Mouse (Mus musculus): Measurements from ENCODE around the gene Phf24. TPM values are rescaled to one million over a fixed set of nuclear protein-coding genes. Genes with fewer than 3 reads are reported as not detected.

Gene Phf24
- total RNA-seq, 2 experiments from 2014 or later: 8.0 to 9.5 TPM

DNA sequence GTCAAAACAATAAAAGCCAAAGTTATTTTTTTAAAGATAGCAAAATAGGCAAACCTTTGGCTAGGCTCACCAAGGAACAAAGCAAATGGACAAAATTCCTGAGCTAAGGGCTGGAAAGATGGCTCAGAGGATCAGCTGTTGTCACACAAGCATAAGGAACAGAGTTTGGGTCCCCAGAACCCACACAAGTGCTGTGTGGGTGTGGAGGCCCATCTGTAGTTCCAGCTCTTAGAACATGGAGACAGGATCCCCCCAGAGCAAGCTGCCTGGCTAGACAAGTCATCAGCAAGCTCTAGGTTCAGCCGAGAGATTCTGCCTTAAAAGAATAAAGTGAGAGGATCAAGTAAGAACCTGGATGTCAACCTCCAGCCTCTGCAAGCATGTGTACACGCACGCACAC lies 11.9 kb upstream of the Phf24 start:
- DNase-seq: no peak

DNA sequence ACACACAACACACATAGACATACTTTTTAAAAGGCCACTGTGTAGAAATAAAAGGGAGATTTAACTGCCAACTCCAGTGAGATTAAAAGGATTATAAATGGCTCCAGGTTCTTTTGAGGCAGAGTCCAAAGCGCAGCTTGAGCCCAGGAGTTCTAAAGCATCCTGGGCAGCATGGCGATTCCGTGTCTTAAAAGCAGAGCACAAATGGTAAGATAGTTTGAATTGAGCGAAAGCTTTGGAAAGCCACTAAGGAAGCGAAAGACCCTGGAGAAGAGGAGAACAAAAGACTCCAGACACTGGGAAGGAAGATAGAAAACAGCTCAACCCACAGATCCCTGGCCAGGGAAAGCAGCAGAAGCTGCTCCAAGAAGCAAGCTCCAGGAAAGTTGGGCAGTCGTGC lies 11.5 kb upstream of the Phf24 start:
- intact Hi-C loops (cut with DNase I): no loop called here
- DNase-seq: no peak

More for the DNA sequence above, 11.9 kb upstream of the Phf24 start:
- intact Hi-C loops (cut with DNase I): no loop called here

DNA sequence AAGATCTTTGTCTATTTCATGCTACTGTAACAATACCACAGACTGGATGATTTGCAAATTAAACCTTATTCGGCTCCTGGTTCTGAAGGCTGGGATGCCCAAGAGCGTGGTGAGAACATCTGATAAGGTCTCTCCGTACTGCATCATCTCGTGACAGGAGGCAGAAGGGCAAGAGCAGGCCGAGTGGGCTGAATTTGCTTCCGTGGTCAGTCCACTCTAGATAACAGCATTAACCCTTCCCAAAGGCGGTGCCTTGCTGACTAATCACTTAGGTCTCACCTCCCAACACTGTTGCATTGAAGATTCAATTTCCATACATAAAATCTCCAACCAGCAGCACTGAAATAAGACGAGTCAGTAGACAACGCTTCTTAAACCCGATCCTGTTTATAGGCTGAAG lies 3.1 kb upstream of the Phf24 start:
- intact Hi-C loops (cut with DNase I): no loop called here
- no peak for DNase-seq

DNA sequence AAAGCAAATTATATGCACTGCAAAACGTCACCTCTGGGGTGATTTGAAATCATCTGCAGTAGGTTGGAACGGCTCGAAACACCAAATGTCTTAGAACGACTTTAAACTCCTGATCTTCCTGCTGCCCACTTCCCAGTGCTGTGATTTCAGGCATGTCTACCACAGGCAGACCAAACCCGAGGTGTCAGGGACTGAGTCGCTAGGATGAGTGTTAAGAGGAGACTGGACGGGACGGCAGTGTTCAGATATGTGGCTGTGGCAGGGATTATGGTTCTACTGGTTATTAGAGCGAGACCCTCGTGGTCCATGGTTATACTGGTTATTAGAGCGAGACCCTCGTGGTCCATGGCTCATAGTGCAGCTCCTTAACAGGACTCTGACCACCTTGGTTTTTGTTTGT lies 1.1 kb upstream of the Phf24 start:
- intact Hi-C loops (cut with DNase I): no loop called here
- DNase-seq: no peak

DNA sequence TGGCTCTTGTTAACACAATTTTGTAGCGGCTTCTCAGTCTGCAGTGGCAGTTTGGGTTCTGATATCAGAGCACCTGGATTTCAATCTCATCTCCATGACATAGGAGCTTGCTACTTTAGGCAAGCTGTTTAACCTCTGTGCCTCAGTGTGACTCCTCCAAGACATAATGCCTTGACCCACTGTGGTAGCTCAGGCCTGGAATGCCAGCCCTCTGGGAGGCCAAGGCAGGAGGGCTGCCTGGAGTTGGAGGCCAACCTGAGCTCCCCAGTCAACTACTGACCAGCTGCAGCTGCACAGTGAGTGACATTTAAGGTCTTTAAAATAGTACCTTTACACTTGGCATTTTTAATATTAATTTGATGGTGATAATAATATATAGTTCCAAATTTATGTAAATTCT lies 494 bp upstream of the Phf24 start:
- no peak for DNase-seq
- intact Hi-C loops (cut with DNase I): no loop called here

DNA sequence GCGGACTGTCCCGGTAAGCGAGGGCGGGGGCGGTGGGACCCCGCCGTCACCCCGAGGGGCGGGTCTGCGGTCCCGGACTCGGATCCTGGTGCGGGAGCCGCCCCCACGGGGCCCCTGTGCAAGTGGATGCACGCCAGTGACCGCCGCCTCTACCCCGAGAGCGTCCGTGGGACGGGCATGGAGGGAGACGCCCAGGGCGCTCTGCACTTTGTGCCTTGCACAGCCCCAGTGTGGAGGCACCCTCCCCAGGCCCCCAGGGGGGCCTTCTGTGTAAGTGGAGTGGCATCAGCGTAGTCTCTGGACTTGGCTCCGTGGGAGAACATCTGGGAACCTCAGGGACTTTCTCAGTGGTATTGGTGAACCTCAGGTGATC lies 928 bp downstream of the Phf24 start:
- intact Hi-C loops (cut with DNase I): no loop called here
- peak; percentile 17 to 35 for DNase-seq

DNA sequence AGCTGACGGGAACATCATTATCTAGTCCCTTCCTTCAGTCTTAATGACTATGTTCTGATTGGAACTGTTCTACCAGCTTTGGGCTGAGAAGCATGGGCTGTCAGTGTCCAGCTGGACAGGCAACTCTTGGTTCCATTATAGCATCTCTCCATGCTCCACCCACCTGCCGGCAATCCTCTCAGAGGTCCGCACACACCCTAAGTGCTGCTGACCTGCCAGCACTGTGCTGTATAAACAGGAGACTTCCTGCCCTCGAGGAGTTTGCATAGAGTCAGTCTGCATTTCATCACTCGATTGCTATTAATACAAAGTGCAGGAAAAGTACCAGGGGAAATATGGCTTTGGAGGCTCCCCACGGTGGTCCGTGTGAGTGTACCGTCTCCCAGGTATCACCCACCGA lies 4.3 kb downstream of the Phf24 start:
- no peak for DNase-seq
- intact Hi-C loops (cut with DNase I): no loop called here

DNA sequence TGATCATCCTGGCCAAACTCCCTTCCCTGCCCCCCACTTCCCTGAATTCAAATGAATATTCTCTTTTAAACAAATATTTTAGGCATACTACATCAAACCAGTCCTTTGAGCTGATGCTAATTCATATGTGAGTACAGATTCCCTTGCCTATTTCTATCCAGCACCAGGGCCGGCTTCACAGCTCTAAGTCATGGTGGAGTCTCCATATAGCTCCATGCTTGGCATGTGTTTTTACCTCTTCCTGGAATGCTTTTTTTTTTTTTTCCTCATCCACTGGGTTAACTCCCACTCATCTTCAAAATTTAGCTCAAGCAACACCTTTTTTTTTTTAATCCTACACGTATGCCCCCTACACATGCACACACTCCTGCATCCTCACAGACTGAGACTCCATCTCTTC lies 5.1 kb downstream of the Phf24 start:
- DNase-seq: no peak
- intact Hi-C loops (cut with DNase I): no loop called here

DNA sequence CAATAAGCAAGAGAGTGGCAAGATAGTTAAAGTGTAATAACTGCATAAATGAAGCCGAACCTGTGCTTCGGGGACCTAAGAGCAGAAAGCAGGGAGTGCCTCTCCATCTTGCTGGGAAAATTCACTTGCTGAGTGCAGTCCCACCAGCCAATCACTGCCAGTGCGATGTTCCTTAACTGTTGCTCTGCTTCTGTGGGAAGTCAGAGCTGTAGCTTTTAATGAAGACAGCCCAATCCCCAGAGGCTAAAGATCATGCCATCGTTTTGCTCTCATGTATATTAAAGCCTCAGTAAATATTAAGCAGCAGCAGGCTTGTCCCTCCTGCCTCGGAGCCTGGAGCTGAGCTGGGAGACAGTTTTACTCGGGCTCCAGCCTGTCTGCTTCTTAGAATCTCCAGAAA lies 5.6 kb downstream of the Phf24 start:
- intact Hi-C loops (cut with DNase I): no loop called here
- no peak for DNase-seq

DNA sequence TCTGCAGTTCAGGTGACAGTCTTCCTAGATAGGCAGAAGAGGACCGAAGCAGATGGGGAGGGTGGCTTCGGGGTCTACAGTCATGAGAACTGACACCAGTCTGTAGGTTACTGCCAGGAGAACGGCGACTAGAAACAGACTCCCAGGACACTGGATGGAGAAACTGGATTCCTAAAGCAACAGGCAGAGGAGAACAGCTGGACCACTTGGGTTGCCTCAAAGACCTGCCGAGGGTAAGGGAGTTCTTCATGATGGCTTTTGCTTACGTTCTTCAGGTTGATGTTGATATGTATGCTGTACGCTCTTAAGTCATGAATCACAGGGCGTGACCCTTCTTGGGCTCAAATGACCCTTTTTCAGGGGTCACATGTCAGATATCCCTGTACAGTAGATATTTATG lies 6.0 kb downstream of the Phf24 start:
- intact Hi-C loops (cut with DNase I): no loop called here

DNA sequence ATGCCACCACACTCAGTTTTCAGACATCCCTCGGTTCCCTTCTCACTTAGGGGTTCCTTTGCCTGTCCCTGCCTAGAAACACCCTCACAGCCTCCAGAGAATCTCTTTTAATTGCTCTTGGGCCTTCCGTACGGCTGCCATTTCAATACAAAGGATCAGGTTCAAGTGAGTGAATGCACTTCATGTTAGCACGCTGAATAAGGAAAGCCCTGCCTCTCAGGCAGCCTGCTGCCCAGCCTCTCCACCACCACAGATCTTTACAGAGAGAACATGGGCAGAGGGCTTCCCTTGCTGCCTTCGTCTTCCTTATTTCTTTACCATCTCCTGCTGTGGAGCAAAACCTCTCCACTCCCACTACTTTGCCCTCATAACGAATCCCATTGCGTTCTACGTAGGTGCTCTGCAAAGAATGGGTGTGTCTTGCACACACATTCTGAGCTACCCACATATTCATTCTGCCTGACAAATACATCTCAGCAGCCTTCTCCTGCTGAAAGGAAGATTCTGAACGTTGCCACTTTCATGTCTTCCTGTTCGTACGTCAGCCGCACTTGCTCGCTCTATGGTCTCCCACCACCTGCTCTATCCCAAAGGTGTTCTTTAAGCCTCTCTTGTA lies 7.7 kb downstream of the Phf24 start:
- intact Hi-C loops (cut with DNase I): no loop called here
- no peak for DNase-seq

More for the DNA sequence above, 6.0 kb downstream of the Phf24 start:
- no peak for DNase-seq

DNA sequence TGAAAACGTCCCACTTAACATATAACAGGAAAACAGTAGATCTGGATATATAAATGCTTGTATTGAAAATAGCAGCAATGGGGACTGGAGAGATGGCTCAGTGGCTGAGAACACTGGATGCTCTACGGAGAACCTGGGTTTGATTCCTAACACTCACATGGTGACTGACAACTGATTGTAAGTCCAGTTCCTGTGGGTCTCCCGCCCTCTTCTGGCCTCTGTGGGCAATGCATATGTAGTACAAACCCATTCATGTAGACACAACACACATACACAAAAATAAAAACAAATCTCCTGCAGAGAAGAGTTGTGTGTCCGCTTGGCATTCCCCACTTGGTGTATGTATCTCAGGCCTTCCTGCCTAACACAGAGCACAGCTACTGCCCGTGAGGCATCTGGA lies 11.7 kb downstream of the Phf24 start:
- intact Hi-C loops (cut with DNase I): no loop called here
- DNase-seq: no peak

DNA sequence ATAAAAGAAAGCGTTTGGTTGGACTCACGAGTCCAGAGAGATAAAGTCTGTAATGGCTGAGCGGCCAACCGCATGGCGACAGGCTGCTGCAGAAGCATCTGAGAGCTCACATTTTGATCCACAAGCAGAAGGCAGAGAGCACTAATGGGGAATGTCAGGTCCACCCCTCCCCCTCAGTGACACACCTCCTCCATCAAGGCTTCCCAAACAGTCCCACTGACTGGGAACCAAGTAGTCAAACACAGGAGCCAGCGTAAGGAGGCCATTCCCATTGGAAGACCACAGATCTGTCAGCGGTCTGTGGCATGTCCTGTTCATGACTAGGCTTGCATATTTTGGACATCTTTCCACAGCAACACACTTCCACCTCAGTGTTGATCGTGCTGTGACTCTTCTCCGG lies 12.5 kb downstream of the Phf24 start:
- intact Hi-C loops (cut with DNase I): no loop called here
- no peak for DNase-seq

DNA sequence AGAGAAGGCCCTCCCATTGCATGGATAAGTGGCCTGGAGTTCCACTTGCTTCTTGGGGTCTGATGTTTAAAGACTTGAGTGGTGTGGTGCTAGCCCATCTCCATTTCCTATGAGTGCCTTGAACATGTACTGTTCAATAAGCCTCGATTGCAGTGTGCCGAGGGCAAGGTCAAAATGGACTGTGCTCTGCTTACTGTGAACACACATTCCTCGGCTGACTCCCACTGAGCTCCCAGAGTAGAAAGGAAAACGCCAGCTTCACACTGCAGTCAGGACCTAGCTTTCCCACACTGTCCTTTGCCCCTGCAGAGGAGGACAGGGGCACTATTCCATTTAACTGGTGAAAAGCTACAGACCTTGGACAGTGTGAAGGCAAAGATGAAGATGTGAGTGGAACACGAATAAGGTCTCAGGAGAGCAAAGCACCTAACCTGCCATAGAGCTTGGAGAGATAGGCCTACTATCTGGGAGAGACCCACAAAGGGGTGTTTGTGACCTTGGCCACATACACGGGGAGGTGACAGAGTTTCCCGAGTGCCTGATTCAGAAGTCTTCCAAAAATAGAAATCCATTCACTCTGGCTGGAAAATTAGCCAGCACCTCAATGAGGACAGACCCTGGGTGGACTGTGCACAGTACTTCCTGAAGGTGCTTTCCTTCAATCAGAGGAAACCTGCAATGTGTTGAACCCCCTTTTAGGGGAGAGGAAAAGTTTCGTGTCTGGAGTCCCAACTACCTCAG lies 15.9 kb downstream of the Phf24 start:
- DNase-seq: peak; percentile 46 to 56
- intact Hi-C loops (cut with DNase I): loop anchor here (2.0 kb wide), 1 partner anchor 16 kb away; the partner anchor contains the start of gene Dnajb5

DNA sequence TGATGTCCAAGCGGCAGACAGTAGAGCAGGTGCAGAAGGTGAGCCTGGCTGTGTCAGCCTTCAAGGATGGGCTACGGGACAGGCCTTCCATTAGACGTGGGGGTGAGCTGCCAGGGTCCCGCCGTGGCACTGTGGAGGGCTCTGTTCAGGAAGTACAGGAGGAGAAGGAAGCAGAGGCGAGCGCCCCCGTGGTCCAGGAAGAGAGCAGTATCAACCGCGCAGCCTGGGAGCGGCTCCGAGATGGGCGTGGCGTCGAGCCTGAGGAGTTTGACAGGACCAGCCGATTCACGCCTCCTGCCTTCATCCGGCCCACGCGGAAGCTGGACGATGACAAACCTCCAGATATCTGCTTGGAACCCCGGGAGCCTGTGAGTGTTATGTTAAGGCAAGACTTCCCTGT lies 17.2 kb downstream of the Phf24 start:
- intact Hi-C loops (cut with DNase I): loop anchor here (2.0 kb wide), 1 partner anchor 15 kb away; the partner anchor contains the start of gene Dnajb5
- peak; percentile 83 to 85 for DNase-seq

DNA sequence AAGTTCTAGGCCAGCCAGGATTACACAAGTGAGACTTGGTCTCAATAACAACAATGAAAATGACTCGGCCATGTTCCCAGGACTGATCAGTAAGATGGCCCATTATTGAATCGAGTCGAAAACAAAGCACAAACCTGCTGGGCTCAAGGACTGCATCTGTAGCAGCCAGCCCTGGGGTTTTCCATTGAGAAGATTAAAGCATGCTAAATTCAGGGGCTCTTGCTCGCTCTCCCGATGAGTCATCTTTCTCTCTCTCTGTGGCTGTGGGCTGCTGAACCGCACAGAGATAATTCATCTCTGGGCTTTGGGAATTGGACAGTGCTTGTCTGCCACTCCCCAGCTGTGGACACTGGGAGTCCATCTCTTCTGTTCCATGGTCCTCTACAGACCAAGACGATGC lies 24.9 kb downstream of the Phf24 start:
- no peak for DNase-seq
- intact Hi-C loops (cut with DNase I): no loop called here

DNA sequence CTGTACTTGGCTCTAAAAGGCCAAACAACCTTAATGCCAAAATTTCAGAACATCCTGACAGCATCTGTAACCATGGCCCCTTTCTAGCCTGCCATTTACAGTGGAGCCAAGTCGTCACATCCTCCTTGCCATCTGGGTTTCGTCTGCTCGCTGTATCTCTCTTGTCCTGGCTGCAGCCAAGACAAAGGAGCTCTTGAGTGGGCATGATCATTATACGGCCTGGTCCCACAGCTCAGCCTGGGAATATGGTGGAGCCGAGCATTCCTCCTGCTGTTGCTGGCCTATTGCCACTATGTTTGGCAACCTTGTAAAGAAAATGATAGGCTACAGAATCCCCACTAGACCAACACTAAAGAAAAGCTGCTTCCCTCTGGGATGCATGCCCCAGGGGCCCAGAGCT lies 26.9 kb downstream of the Phf24 start:
- DNase-seq: no peak
- intact Hi-C loops (cut with DNase I): no loop called here

DNA sequence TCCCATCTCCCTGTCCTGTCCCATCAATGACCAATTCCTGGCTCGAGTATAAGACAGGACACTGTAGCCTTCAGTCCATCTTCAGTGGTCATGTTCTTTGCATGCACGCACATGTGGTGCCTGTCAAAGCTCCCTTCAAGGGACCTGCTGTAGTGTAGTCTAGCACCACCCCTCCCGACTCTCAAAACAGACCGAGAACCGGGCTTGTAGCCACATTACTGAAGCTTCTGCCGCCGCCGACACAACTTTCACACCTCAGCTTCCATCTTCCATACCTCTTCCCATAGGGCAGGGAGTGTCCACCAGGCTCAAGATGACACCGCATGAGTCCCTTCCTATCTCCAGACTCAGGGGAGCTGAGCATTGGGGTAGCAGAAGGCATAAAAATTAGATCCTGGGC lies 27.7 kb downstream of the Phf24 start:
- DNase-seq: no peak
- intact Hi-C loops (cut with DNase I): no loop called here

DNA sequence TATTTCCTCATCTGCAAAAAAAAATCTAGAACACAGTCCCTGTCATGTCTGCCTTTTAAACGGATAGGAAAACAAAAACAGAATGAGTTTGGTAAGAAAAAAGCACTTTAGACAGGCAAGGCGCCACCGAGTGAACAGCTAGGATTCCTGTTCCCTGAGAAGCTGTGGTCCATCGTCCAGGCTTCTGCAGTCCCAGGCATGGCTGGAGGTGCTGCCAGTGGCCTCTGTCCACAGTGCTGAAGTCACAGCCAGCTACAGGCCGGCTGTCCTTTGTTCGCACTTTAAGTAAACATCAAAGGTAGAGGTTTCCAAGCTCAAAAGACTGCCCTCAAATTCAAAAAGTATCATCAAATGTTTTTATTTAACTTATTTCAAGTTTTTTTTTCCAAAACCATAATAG lies 28.6 kb downstream of the Phf24 start:
- DNase-seq: peak; percentile 68 to 77
- intact Hi-C loops (cut with DNase I): no loop called here

DNA sequence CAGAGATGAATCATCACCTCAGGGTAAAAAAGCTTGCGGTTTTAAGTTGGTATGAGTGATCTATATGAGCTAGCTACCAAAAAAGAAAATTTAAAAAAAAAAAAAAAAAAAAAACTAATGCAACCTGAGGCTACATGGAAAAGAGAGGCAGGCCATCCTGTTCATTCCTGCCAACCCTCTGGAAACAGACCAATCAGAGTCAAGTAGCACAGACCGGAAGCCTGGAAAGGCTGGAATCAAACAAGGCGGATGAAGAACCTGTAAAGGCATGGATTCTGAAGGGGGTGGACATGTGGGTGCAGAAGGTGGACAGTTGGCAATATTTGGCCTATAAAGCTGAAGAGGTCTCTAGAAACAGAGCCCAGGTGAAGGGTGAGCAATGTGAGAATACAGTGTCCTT lies 29.0 kb downstream of the Phf24 start:
- no peak for DNase-seq
- intact Hi-C loops (cut with DNase I): no loop called here

DNA sequence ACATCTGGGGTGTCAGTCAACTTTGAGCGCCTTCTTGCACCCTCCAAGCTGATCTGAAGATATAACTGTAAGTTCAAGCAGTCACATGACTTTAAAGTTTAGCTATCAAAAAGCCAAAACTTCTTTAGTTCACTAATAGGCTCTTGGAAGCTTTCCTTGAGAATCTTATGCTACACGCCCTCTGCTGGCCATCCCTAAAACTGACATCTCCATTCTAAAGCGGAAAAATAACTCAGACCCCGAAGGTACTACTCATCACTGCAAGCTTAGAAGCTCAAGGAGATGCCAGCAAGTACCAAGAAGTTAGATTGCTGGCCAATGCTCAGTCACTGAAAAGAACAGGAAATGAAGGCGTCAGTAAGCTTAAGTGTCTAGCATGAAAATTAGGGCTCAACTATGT lies 29.5 kb downstream of the Phf24 start:
- intact Hi-C loops (cut with DNase I): loop anchor here (2.0 kb wide), 2 partner anchors 15 to 69 kb away; no protein-coding TSS in a partner anchor
- peak in 1 of 2 experiments; percentile 77 for DNase-seq

DNA sequence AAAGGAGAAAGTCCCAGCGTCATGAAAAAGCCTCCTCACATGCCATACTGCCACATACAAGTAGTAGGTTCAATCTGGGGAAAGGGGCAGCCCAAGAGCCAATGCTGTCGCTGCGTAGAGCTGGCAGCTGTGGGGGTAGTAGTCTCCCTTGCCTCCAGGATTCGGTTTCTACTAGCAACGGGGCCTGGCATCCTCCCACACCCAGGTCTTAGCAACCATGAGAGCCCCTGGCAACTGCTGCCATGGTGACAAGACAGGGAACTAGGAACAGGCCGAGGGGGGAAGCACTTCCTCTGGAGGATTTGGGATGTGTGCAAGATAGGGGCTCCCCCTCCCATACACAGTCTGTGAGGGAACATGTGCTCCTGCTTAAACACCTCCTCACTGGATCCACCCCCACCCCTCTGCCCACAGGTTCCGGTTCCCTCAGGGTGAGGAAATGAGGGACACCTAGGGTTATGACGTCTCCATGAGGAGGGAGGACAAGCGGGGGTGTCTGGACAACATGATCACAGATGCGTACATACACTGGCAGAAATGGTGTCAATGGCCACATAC lies 30.4 kb downstream of the Phf24 start:
- DNase-seq: no peak
- intact Hi-C loops (cut with DNase I): loop anchor here (2.0 kb wide), 2 partner anchors 14 to 70 kb away; no protein-coding TSS in a partner anchor

Data from heart, postnatal 10 days (tissue).